Mouse (Mus musculus) gastrocnemius, postnatal 10 days (tissue): ENCODE results near the gene Isoc2a. TPM values are rescaled to one million over a fixed set of nuclear protein-coding genes. Genes with fewer than 3 reads are reported as not detected.
"Not testable (repeated sequence)": the region's sequence is repeated elsewhere in the genome, so short reads cannot be mapped to it uniquely, and the experiment has no call there.

Experiments
- DNase-seq: peaks from one replicate; pipeline ENCODE4 v3.0.0; 2021; ENCODE audit warnings: mixed read lengths
- long read RNA-seq, 2 experiments: library from polyadenylated mRNA; stranded (forward); transcript quantifications; one replicate each; pipeline ENCODE4 v2.0.0; 2021
- total RNA-seq, 2 experiments: library from RNA; stranded (reverse); gene quantifications; 2 replicates each; pipeline ENCODE4 v1.2.3; 2021

Gene Isoc2a
- 10 to 100 TPM; 13.3 to 14.3 TPM for total RNA-seq
- long read RNA-seq, experiment 1, partial matches to known transcripts: 1 of 2 reads
- long read RNA-seq, experiment 1, other reads (novel, unspliced or antisense): 1 of 2 reads
- long read RNA-seq, experiment 2: 0 reads

GRCm38 (mm10) chr7:4876753-4877221 lies at the start of gene Isoc2a:
Gene Isoc2a (plus strand): TSS chr7:4877153.
- peak; percentile 77 for DNase-seq

GRCm38 (mm10) chr7:4830476-4830875 lies 46.5 kb upstream of the Isoc2a start:
- DNase-seq: no peak

- DNase-seq: no peak
Observed at GRCm38 (mm10) chr7:4835631-4836327, 41.2 kb upstream of the Isoc2a start.

- peak; percentile 47 for DNase-seq
Observed at GRCm38 (mm10) chr7:4836351-4836792, 40.6 kb upstream of the Isoc2a start.

GRCm38 (mm10) chr7:4837639-4838038 lies 39.3 kb upstream of the Isoc2a start:
- no peak for DNase-seq

GRCm38 (mm10) chr7:4842077-4842476 lies 34.9 kb upstream of the Isoc2a start:
- DNase-seq: no peak

GRCm38 (mm10) chr7:4842634-4843131 lies 34.3 kb upstream of the Isoc2a start:
- no peak for DNase-seq

- no peak for DNase-seq
Observed at GRCm38 (mm10) chr7:4843604-4844244, 33.2 kb upstream of the Isoc2a start.

GRCm38 (mm10) chr7:4844245-4844916 lies 32.6 kb upstream of the Isoc2a start, which contains the start of gene Shisa7:
Gene Shisa7 (minus strand): TSS chr7:4844696.
- DNase-seq: no peak

- DNase-seq: no peak
Observed at GRCm38 (mm10) chr7:4844917-4845309, 32.0 kb upstream of the Isoc2a start.

- DNase-seq: no peak
Observed at GRCm38 (mm10) chr7:4849372-4849771, 27.6 kb upstream of the Isoc2a start.

- DNase-seq: no peak
Observed at GRCm38 (mm10) chr7:4850621-4851314, 26.2 kb upstream of the Isoc2a start.

GRCm38 (mm10) chr7:4851315-4851688 lies 25.7 kb upstream of the Isoc2a start:
- no peak for DNase-seq

- no peak for DNase-seq
Observed at GRCm38 (mm10) chr7:4853613-4854012, 23.3 kb upstream of the Isoc2a start.

- DNase-seq: no peak
Observed at GRCm38 (mm10) chr7:4856508-4856907, 20.4 kb upstream of the Isoc2a start.

- no peak for DNase-seq
Observed at GRCm38 (mm10) chr7:4857321-4857720, 19.6 kb upstream of the Isoc2a start.

- no peak for DNase-seq
Observed at GRCm38 (mm10) chr7:4859418-4859978, 17.5 kb upstream of the Isoc2a start.

GRCm38 (mm10) chr7:4860926-4861325 lies 16.0 kb upstream of the Isoc2a start:
- not testable (repeated sequence) for DNase-seq

- DNase-seq: peak; percentile 61
Observed at GRCm38 (mm10) chr7:4863041-4863440, 13.9 kb upstream of the Isoc2a start.

- DNase-seq: no peak
Observed at GRCm38 (mm10) chr7:4863541-4864080, 13.3 kb upstream of the Isoc2a start.

GRCm38 (mm10) chr7:4864130-4864845 lies 12.7 kb upstream of the Isoc2a start:
- no peak for DNase-seq
